Mouse (Mus musculus) intestine, embryonic 14.5 days (tissue): Measurements from ENCODE around the gene Tagln3. TPM values are rescaled to one million over a fixed set of nuclear protein-coding genes. Genes with fewer than 3 reads are reported as not detected.

Experiments
- ATAC-seq: fragments of 200-750 bp; cut with Nextera tagmentation; replicated peaks from 2 replicates; pipeline ENCODE4 v1.8.0; 2017; ENCODE audit warnings: low read depth, moderate number of reproducible peaks, moderate TSS enrichment, moderate library complexity; ENCODE audit not compliant: low FRiP score, low TSS enrichment
- DNase-seq: peaks from one replicate; pipeline ENCODE4 v3.0.0-alpha.2; 2018; ENCODE audit warnings: low spot score
- H3K27ac ChIP-seq: fragments of 300-500 bp; sonication (generic); 2 replicates; pipeline ENCODE4 v1.5.1; 2014; ENCODE audit warnings: low read depth, mild to moderate bottlenecking, control low read depth
- H3K27me3 ChIP-seq: fragments of 300-500 bp; sonication (generic); replicated peaks from 2 replicates; pipeline ENCODE4 v1.6.1; 2014; ENCODE audit warnings: low read length, control low read depth; ENCODE audit not compliant: control insufficient read depth, insufficient read depth
- H3K36me3 ChIP-seq: fragments of 300-500 bp; sonication (generic); 2 replicates; pipeline ENCODE4 v1.6.1; 2014; ENCODE audit warnings: low read length, control low read depth; ENCODE audit not compliant: control insufficient read depth, insufficient read depth
- H3K4me1 ChIP-seq: fragments of 300-500 bp; sonication (generic); replicated peaks from 2 replicates; pipeline ENCODE4 v1.6.1; 2014; ENCODE audit warnings: low read length, control low read depth, mixed read lengths; ENCODE audit not compliant: control insufficient read depth, insufficient read depth
- H3K4me2 ChIP-seq: fragments of 300-500 bp; sonication (generic); 2 replicates; pipeline ENCODE4 v1.6.1; 2014; ENCODE audit warnings: low read length
- H3K4me3 ChIP-seq: fragments of 300-500 bp; sonication (generic); 2 replicates; pipeline ENCODE4 v1.5.1; 2014; ENCODE audit warnings: low read depth, low read length, control low read depth, mixed read lengths
- H3K9ac ChIP-seq: fragments of 300-500 bp; sonication (generic); 2 replicates; pipeline ENCODE4 v1.6.1; 2014; ENCODE audit warnings: mild to moderate bottlenecking, low read length
- H3K9me3 ChIP-seq: fragments of 300-500 bp; sonication (generic); 2 replicates; pipeline ENCODE4 v1.6.1; 2016; ENCODE audit warnings: low read length, control low read depth; ENCODE audit not compliant: control insufficient read depth
- WGBS: fragments of 180-500 bp; shearing (Covaris S2); extraction: QIAGEN DNeasy Blood & Tissue Kit; methylation state at CpG from one replicate; pipeline ENCODE4 v1.1.7; 2014; 5-methylcytosine and 5-hydroxymethylcytosine counted together
- polyA plus RNA-seq: library from polyadenylated mRNA; unstranded; fragments of >200 nt; fragmentation: Nextera tagmentation; extraction: Ambion mirVana; gene quantifications from 2 replicates; pipeline ENCODE4 v1.2.1, GENCODE M21; 2014

The Tagln3 gene
- polyA plus RNA-seq, 1 experiment from 2014 or later = 42.5 TPM

DNA sequence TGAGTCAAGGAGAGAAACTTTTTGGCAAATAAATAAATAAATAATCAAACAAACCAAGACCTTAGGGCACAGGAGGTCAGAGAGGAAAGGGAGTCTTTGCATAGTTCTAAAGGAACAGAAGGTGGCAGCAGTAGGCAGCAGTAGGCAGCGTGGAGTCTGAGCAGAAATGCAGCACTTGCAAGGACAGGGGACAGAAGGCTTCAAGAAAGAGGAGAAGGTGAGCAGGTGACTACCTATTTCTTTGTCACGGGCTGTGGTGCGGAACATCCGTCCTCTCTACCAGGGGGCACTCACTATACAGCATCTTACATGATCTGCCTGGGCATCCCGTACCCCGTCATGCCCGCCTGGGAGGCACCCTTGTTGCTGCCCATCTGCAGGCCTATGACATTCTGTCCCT is 13.1 kb downstream of the Tagln3 start:
- no peak overlapping the region for H3K4me3 ChIP-seq
- 70% methylated on average over 7 of the region's 7 CpGs for WGBS
- H3K4me2 ChIP-seq = no peak overlapping the region
- H3K9me3 ChIP-seq = no peaks in the 10 kb centered on the region
- no peaks in the 10 kb centered on the region for H3K27me3 ChIP-seq
- DNase-seq (no peak), ATAC-seq (no peak)
- H3K4me1 ChIP-seq = no peaks in the 10 kb centered on the region
- no peaks in the 10 kb centered on the region for H3K36me3 ChIP-seq
- no peak overlapping the region for H3K9ac ChIP-seq
- H3K27ac ChIP-seq = no peak overlapping the region

DNA sequence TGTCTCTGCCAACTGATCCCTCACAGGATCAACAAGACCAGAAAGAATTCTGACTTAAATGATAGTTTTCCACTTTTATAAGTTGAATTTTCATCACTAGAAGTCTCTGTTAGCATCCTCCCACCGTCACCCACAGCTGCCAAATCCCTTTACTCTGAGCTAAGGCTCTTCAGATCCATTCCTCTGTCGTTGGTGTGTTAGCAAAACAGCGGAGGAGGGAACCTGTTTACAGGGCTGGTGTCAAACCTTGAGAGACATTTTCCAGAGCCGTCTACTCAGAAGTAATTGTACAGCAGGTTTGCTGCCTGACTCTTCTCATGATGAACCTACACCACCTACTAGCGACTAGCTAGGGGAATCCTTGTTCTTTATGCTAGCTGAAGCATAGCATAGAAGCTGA is 25.1 kb downstream of the Tagln3 start:
- Histone ChIP-seq H3K4me3 (no peak overlapping the region), H3K36me3 (no peaks in the 10 kb centered on the region), H3K4me2 (no peak overlapping the region), H3K9ac (no peak overlapping the region), H3K27ac (no peak overlapping the region), H3K27me3 (no peaks in the 10 kb centered on the region), H3K9me3 (no peaks in the 10 kb centered on the region), H3K4me1 (0 out of 2 replicates have a peak, but pooled peaks cover 2% of the 10 kb centered on the region)
- 32% methylated on average over 5 of the region's 5 CpGs for WGBS
- ATAC-seq = no peak
- no peak for DNase-seq

DNA sequence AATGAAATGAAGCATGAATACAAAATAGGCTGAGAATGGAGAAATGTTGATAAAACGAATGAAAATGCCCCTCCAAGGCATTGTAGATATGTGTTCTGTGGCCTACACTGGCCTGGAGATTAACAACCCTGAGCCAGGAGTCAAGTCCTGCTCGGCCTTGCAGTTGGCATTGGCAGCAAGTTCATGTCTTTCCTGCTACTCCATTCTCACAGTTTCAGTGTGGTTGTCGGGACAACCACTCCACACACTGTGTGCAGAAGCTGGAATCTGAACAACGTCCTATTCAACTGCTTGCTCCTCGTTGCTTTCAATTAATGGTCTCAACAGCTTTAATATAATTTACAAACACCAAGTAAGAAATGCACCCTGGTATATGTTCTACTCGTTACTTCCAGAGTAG is 26.4 kb downstream of the Tagln3 start:
- H3K27me3 ChIP-seq = no peaks in the 10 kb centered on the region
- no peak overlapping the region for H3K4me3 ChIP-seq

DNA sequence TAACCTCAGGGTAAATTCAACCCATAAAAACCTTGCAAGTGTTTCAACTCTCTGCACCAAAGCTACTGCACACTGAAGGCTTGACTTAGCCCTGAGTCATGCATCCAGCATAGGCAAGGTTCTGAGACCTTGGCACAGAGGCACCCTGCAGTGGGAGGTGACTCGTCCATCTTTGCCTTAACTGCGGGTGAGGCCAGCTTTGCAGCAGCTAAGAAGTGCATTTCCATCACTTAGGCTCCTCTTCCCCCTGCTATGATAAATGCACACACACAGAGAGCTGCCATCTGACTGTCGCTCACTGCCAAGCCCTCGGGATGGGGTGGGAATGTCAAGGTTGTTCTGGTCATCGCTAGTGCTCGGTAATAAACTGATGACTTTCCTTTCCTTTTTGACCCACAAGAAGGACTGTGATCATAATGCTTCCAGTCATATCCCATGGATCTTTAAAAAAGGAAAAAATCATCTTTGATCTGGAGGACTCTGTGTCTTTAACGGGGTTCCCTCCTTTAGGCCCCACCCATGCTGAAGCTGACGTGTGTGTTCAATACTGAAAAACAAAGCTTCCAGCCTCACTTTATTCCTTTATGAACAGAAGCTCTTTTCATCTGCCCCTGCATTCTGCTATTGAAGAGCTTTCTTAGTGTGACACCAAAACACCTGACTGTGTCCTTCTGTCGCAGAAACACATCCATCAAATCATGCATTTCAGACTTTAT is 28.8 kb downstream of the Tagln3 start:
- Histone ChIP-seq H3K9me3 (no peaks in the 10 kb centered on the region), H3K36me3 (no peaks in the 10 kb centered on the region), H3K4me1 (0 out of 2 replicates have a peak, but pooled peaks cover 2% of the 10 kb centered on the region), H3K9ac (no peak overlapping the region), H3K4me3 (no peak overlapping the region), H3K27ac (no peak overlapping the region), H3K4me2 (no peak overlapping the region), H3K27me3 (no peaks in the 10 kb centered on the region)
- 77% methylated on average over 9 of the region's 9 CpGs for WGBS
- ATAC-seq = no peak
- DNase-seq = no peak

More for the DNA sequence above, 26.4 kb downstream of the Tagln3 start:
- whole genome bisulfite sequencing = 79% methylated on average over 6 of the region's 6 CpGs
- Histone ChIP-seq H3K4me2 (no peak overlapping the region), H3K36me3 (no peaks in the 10 kb centered on the region), H3K27ac (no peak overlapping the region), H3K9ac (no peak overlapping the region), H3K9me3 (no peaks in the 10 kb centered on the region), H3K4me1 (0 out of 2 replicates have a peak, but pooled peaks cover 2% of the 10 kb centered on the region)
- DNase-seq (no peak), ATAC-seq (no peak)

DNA sequence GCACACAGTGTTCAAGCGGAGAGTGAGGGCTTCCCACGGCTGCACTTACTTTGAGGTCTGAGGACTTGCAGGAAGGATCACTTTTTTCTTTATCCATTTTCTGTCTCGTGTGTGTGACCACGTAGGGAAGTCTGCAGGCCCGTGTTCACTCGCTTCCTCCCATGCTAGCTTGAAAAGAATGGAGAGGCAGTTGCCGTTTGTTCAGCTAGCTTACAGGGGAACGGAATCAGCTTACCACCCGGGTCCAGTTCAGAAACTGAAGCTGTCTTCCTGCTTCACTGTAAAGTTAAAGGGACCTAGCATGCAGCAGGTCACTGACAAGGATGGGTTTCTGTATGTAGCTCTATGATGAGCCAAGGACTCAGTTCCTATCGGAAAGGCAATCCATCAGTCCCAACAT is 30.9 kb downstream of the Tagln3 start, which contains the start of gene Tmprss7:
Tmprss7 (minus strand) TSS at position 101 of the 400 bp plus-strand sequence.
- 71% methylated on average over 10 of the region's 10 CpGs for WGBS
- Histone ChIP-seq H3K27me3 (no peaks in the 10 kb centered on the region), H3K9me3 (no peaks in the 10 kb centered on the region), H3K27ac (no peak within 1 kb of the TSS), H3K4me3 (no peak within 1 kb of the TSS), H3K4me1 (peaks cover 2% of the 10 kb centered on the region; the same call in 1 of the 2 replicates), H3K4me2 (no peak within 1 kb of the TSS), H3K9ac (no peak within 1 kb of the TSS), H3K36me3 (no peaks in the 10 kb centered on the region)
- no peak for ATAC-seq
- no peak for DNase-seq

DNA sequence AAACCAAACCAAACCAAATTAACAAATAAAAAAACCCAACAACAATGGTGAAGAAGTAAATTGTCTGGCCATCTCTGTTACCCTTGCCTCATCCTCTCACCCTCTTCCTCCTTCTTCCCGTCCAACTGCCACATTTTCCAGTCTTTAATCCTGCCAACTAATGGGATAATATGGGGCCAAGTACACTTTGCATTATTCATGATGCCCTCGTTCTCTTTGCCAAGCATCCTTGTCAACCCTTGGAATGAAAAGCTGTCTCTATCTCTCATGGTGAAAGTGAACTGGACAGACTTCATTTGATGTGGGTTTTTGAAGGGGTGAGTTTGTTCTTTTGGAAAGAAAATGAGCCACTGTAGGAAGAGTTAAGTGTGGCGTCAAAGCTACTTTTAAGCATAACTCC is 31.6 kb downstream of the Tagln3 start:
- no peak overlapping the region for H3K27ac ChIP-seq
- no peak overlapping the region for H3K9ac ChIP-seq
- peaks cover 2% of the 10 kb centered on the region; the same call in 1 of the 2 replicates for H3K4me1 ChIP-seq
- ATAC-seq (no peak), DNase-seq (no peak)
- H3K9me3 ChIP-seq = no peaks in the 10 kb centered on the region
- H3K4me2 ChIP-seq = no peak overlapping the region
- 75% methylated on average over 3 of the region's 3 CpGs for WGBS
- H3K36me3 ChIP-seq = no peaks in the 10 kb centered on the region
- H3K4me3 ChIP-seq = no peak overlapping the region
- no peaks in the 10 kb centered on the region for H3K27me3 ChIP-seq

DNA sequence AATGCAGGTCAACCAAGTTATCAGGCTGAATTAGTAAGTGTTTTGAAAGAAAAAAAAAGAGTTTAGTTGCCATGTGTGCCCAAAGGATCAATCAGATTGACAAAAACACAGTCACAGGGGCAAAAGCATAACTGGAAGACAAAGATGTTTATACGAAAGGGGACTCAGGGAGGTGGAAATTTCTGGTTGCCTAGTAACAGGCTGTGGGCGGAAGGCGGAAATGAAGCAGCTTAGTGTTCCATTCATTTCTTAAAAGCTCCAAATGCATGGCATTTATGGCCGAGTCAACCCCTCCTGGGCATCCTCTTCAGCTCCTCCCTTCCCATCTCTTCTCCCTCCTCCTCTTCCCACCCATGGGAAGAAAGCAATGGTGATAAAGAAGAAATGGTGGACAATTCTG is 34.2 kb downstream of the Tagln3 start:
- ATAC-seq (no peak), DNase-seq (no peak)

DNA sequence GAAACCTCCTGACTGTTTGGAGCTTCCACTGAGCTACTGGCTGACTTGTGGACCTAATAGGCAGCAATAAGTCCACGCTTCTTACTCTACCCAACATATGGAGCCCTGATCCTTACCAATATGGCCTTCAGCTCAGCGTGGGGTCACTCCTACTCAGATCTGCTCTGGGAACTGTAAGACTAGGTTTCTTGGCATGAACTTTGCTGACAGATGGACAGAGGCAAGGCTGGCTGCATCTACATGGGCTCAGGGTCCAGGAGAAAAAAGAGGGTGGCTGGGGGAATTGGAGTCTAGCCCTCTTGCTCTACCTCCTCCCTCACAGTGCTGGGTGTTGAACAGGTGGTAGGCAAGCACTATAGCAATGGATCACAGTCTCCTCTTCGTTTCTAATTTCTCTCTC is 37.6 kb downstream of the Tagln3 start:
- Histone ChIP-seq H3K27ac (no peak overlapping the region), H3K4me3 (no peak overlapping the region), H3K27me3 (no peaks in the 10 kb centered on the region), H3K4me1 (no peaks in the 10 kb centered on the region; the same call in 1 of the 2 replicates), H3K9me3 (no peaks in the 10 kb centered on the region), H3K4me2 (no peak overlapping the region), H3K9ac (no peak overlapping the region), H3K36me3 (no peaks in the 10 kb centered on the region)
- WGBS = 85% methylated on average over 3 of the region's 3 CpGs
- DNase-seq = no peak
- no peak for ATAC-seq

More for the DNA sequence above, 34.2 kb downstream of the Tagln3 start:
- no peak overlapping the region for H3K9ac ChIP-seq
- no peaks in the 10 kb centered on the region for H3K27me3 ChIP-seq
- H3K4me2 ChIP-seq = no peak overlapping the region; the same call in 1 of the 2 replicates
- H3K9me3 ChIP-seq = no peaks in the 10 kb centered on the region
- no peak overlapping the region for H3K27ac ChIP-seq
- no peak overlapping the region for H3K4me3 ChIP-seq
- WGBS = 15% methylated on average over 4 of the region's 4 CpGs
- peaks cover 2% of the 10 kb centered on the region; the same call in 1 of the 2 replicates for H3K4me1 ChIP-seq
- no peaks in the 10 kb centered on the region for H3K36me3 ChIP-seq

DNA sequence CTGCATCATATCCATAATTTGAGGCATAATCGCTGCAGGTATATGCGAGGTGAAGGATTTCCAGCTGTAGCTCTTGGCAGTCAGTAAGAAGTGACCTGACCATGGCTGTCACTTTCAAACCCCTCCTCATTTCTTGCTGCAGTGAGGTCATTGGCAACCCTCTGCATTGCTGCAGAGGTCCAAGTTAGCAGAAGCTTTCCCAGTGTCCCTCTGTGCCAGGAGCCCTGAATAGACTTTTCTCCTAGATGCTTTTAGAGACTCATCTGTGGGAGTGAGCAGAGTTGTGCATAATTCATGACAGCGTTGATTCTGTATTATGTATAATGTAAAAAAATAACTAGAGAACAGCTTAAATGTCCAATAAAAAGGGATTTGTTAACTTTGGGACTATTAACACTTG is 39.1 kb downstream of the Tagln3 start:
- Histone ChIP-seq H3K9me3 (no peaks in the 10 kb centered on the region), H3K27ac (no peak overlapping the region), H3K9ac (no peak overlapping the region), H3K4me2 (no peak overlapping the region), H3K36me3 (no peaks in the 10 kb centered on the region), H3K4me1 (no peaks in the 10 kb centered on the region; the same call in 1 of the 2 replicates), H3K27me3 (no peaks in the 10 kb centered on the region), H3K4me3 (no peak overlapping the region)
- DNase-seq (no peak), ATAC-seq (no peak)
- 65% methylated on average over 3 of the region's 3 CpGs for WGBS
